Mouse (Mus musculus): ENCODE results near the gene Agbl5.
"Not testable (repeated sequence)": the region's sequence is repeated elsewhere in the genome, so short reads cannot be mapped to it uniquely, and the experiment has no call there.

Gene Agbl5

GRCm38 (mm10) chr5:30888337-30889087 is at the start of gene Agbl5:
Gene Agbl5 (plus strand): TSS chr5:30888694.
- DNase-seq, result peak; percentile 95

- no peak for DNase-seq
These were observed 48.8 kb upstream of the Agbl5 start for GRCm38 (mm10) chr5:30839731-30840130.

- DNase-seq, result no peak
These were observed 46.6 kb upstream of the Agbl5 start for GRCm38 (mm10) chr5:30841896-30842295.

GRCm38 (mm10) chr5:30849891-30850555 is 38.5 kb upstream of the Agbl5 start:
- peak in 1 of 2 experiments; percentile 36 for DNase-seq

- DNase-seq, result no peak
These were observed 38.0 kb upstream of the Agbl5 start for GRCm38 (mm10) chr5:30850556-30850925.

- DNase-seq, result no peak
These were observed 35.0 kb upstream of the Agbl5 start for GRCm38 (mm10) chr5:30853522-30853921.

- no peak for DNase-seq
These were observed 32.8 kb upstream of the Agbl5 start for GRCm38 (mm10) chr5:30855674-30856073.

- DNase-seq, result no peak
These were observed 32.4 kb upstream of the Agbl5 start for GRCm38 (mm10) chr5:30856124-30856523.

GRCm38 (mm10) chr5:30863852-30864251 is 24.6 kb upstream of the Agbl5 start:
- no peak for DNase-seq

GRCm38 (mm10) chr5:30864322-30864721 is 24.2 kb upstream of the Agbl5 start:
- no peak for DNase-seq

- no peak for DNase-seq
These were observed 21.6 kb upstream of the Agbl5 start for GRCm38 (mm10) chr5:30866871-30867270.

GRCm38 (mm10) chr5:30867712-30868111 is 20.8 kb upstream of the Agbl5 start, which contains the start of gene Tmem214:
Gene Tmem214 (plus strand): TSS chr5:30868012.
- no peak for DNase-seq

- DNase-seq, result peak in 1 of 2 experiments; percentile 36
These were observed 19.5 kb upstream of the Agbl5 start for GRCm38 (mm10) chr5:30868981-30869380.

- peak; percentile 94 to 96 for DNase-seq
These were observed 18.9 kb upstream of the Agbl5 start for GRCm38 (mm10) chr5:30869405-30870130.

- DNase-seq, result no peak
These were observed 18.4 kb upstream of the Agbl5 start for GRCm38 (mm10) chr5:30870131-30870406.

- no peak for DNase-seq
These were observed 15.9 kb upstream of the Agbl5 start for GRCm38 (mm10) chr5:30872574-30872973.

GRCm38 (mm10) chr5:30874365-30874764 is 14.1 kb upstream of the Agbl5 start:
- no peak for DNase-seq

GRCm38 (mm10) chr5:30878616-30879015 is 9.9 kb upstream of the Agbl5 start:
- no peak for DNase-seq

- no peak for DNase-seq
These were observed 9.0 kb upstream of the Agbl5 start for GRCm38 (mm10) chr5:30879347-30879943.

GRCm38 (mm10) chr5:30881839-30882238 is 6.7 kb upstream of the Agbl5 start:
- DNase-seq, result not testable (repeated sequence)

GRCm38 (mm10) chr5:30886209-30886608 is 2.3 kb upstream of the Agbl5 start:
- DNase-seq, result no peak

GRCm38 (mm10) chr5:30886731-30887130 is 1.8 kb upstream of the Agbl5 start:
- DNase-seq, result no peak

GRCm38 (mm10) chr5:30887331-30887761 is 1.1 kb upstream of the Agbl5 start:
- DNase-seq, result peak; percentile 79 to 80
